Mouse (Mus musculus) neural tube, embryonic 12.5 days (tissue): Measurements from ENCODE around the gene Map7d1. TPM values are rescaled to one million over a fixed set of nuclear protein-coding genes. Genes with fewer than 3 reads are reported as not detected.
A peak's percentile ranks its signal among the peaks of the same experiment; 100 is the strongest.

ENCODE experiments used
- ATAC-seq: fragments of 200-750 bp; cut with Nextera tagmentation; 2 replicates; pipeline ENCODE4 v1.8.0; 2017; ENCODE audit warnings: low read depth, mild to moderate bottlenecking, moderate TSS enrichment, moderate library complexity; ENCODE audit not compliant: low FRiP score
- H3K27ac ChIP-seq: fragments of 300-500 bp; sonication (generic); 2 replicates; pipeline ENCODE4 v1.5.1; 2016
- H3K27me3 ChIP-seq: fragments of 300-500 bp; sonication (generic); replicated peaks from 2 replicates; pipeline ENCODE4 v1.6.1; 2016; ENCODE audit warnings: mild to moderate bottlenecking
- H3K36me3 ChIP-seq: fragments of 300-500 bp; sonication (generic); 2 replicates; pipeline ENCODE4 v1.6.1; 2016; ENCODE audit warnings: mild to moderate bottlenecking
- H3K4me1 ChIP-seq: fragments of 300-500 bp; sonication (generic); 2 replicates; pipeline ENCODE4 v1.6.1; 2016
- H3K4me2 ChIP-seq: fragments of 300-500 bp; sonication (generic); replicated peaks from 2 replicates; pipeline ENCODE4 v1.6.1; 2016; ENCODE audit warnings: mild to moderate bottlenecking
- H3K4me3 ChIP-seq: fragments of 300-500 bp; sonication (generic); 2 replicates; pipeline ENCODE4 v1.5.1; 2016
- H3K9ac ChIP-seq: fragments of 300-500 bp; sonication (generic); 2 replicates; pipeline ENCODE4 v1.6.1; 2016; ENCODE audit warnings: mild to moderate bottlenecking
- H3K9me3 ChIP-seq: fragments of 300-500 bp; sonication (generic); 2 replicates; pipeline ENCODE4 v1.6.1; 2016; ENCODE audit warnings: mild to moderate bottlenecking
- WGBS: fragments of 180-500 bp; shearing (Covaris S2); methylation state at CpG from one replicate; pipeline ENCODE4 v1.1.7; 2016; 5-methylcytosine and 5-hydroxymethylcytosine counted together
- polyA plus RNA-seq: library from polyadenylated mRNA; unstranded; fragments of >200 nt; fragmentation: Nextera tagmentation; extraction: Ambion mirVana; gene quantifications from 2 replicates; pipeline ENCODE4 v1.2.1, GENCODE M21; 2016

The Map7d1 gene
- 140 and 149 TPM in 2 replicates for polyA plus RNA-seq

DNA sequence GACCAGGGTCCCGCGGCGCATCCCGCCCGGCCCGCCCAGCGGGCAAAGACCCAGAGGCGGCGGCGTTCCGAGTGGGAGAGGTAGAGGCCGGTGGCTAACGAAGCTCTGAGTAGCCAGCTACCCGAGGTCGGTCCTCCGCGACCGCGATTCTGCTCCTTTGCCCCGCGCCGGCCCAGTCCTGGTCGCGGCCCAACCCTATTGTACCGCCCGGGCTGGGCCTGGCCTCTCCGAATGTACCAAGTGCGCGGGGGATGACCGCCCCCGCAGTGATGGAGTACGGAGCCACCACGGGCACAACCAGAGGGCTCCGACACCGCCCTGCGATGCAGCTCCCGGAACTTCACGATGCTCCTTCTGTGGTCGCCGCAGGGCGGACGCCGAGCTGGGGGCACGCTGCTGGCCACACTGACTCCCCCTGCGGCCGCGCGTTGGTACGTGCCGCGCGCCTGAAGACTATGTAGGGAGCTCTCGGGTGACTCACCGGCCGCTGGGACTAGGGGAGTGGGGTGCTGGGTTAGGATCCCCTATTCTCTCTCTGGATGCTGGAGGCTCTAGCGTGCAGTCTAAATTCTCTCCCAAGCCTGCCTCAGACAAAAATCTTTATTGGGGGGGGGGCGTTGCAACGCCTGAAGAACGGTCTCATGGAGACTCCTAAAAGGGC is at the start of gene Map7d1:
TSS of gene Map7d1 (minus strand) at position 213 of the 661 bp plus-strand sequence.
- under 1% methylated on average over 59 of the region's 59 CpGs for WGBS
- H3K27me3 ChIP-seq = no peaks in the 10 kb centered on the region
- H3K36me3 ChIP-seq = peaks cover 3% of the 10 kb centered on the region
- ATAC-seq = peak; percentile 79
- peak within 1 kb of the TSS; percentile 100 for H3K4me3 ChIP-seq
- H3K27ac ChIP-seq = peak within 1 kb of the TSS; percentile 87
- H3K9ac ChIP-seq = peak within 1 kb of the TSS; percentile 99
- H3K4me1 ChIP-seq = peaks cover 72% of the 10 kb centered on the region
- H3K9me3 ChIP-seq = no peaks in the 10 kb centered on the region
- H3K4me2 ChIP-seq = peak within 1 kb of the TSS; percentile 97

DNA sequence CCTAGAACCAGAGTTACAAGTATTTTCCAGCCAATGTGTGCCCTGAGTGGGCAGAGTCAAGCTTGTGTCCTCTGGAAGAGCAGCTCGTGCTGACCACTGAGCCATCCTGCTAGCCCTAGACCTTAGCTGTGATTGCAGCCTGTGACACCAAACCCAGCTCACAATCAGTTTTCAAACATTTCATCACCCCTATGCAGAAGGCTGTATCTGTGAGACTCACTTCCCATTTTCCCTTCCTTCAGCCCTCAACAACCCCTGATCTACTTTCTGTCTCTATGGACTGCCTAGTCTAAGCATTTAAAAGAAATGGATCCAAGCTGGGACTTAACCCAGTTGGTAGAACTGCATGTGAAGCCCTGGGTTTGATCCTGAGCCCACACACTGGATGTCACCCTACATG is 49.3 kb upstream of the Map7d1 start:
- ATAC-seq = no peak

DNA sequence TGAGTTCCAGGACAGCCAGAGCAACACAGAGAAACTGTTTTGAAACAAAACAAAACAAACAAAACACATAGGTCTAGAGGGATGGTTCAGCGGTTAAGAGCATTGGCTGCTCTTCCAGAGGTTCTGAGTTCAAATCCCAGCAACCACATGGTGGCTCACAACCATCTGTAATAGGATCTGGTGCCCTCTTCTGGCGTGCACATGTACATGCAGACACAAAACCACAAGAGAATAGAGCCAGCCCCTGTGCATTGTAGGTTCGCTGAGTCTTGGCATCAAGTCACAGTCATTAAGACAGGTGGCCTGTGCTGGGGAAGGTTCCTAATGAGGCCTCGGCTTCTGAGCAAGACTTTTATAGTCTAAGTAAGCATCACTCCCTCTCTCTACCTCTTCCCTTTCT is 47.7 kb upstream of the Map7d1 start:
- no peak overlapping the region for H3K9ac ChIP-seq
- no peak overlapping the region for H3K27ac ChIP-seq
- H3K4me2 ChIP-seq = no peak overlapping the region
- peaks cover 6% of the 10 kb centered on the region for H3K9me3 ChIP-seq
- ATAC-seq = no peak
- no peaks in the 10 kb centered on the region for H3K36me3 ChIP-seq
- WGBS = 60% methylated on average over 4 of the region's 4 CpGs
- H3K4me3 ChIP-seq = no peak overlapping the region
- peaks cover 42% of the 10 kb centered on the region for H3K27me3 ChIP-seq
- peaks cover 13% of the 10 kb centered on the region for H3K4me1 ChIP-seq

More for the DNA sequence above, 49.3 kb upstream of the Map7d1 start:
- H3K4me3 ChIP-seq = no peak overlapping the region
- no peak overlapping the region for H3K27ac ChIP-seq
- H3K4me2 ChIP-seq = no peak overlapping the region
- H3K27me3 ChIP-seq = peaks cover 29% of the 10 kb centered on the region
- H3K4me1 ChIP-seq = peaks cover 13% of the 10 kb centered on the region
- WGBS = 88% methylated on average over 1 of the region's 1 CpGs
- no peaks in the 10 kb centered on the region for H3K36me3 ChIP-seq
- peaks cover 6% of the 10 kb centered on the region for H3K9me3 ChIP-seq
- no peak overlapping the region for H3K9ac ChIP-seq

DNA sequence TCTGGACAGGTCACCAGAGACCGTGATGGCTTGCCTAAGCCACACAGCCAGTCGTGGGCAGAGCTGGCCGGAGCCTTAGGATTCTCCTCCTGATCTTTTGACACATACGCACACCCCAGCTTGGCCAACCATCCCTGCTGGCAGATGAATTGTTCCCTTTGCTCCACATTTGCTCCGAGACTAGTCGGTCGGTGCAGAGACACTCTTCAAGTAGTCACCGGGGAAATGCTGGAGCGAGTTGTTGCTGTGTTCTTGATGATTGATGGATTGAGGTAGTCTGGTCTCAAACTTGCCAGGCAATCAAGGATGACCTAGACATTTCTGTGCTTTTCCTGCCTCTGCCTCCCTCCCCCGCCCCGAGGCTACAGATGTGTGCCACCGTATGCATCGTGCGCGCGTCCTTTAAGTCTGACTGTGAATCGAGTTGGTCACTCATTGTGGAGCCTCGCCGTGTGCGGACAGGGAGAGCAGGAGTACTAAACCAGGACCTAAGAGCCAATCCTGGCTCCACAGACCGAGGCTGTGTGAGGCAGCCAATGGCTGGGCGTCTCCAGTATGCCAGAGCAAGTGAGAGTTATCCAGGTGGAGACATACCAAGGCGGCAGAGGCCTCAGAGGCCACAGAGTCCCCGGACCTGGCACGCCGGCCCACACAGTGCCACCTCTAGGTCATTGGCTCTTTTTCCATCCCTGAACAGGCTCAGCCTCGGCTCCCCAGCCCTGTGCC is 45.6 kb upstream of the Map7d1 start:
- H3K27ac ChIP-seq = no peak overlapping the region
- 2% methylated on average over 27 of the region's 27 CpGs for WGBS
- peaks cover 63% of the 10 kb centered on the region for H3K27me3 ChIP-seq
- no peaks in the 10 kb centered on the region for H3K36me3 ChIP-seq
- no peak overlapping the region for H3K9ac ChIP-seq
- peak overlapping the region; percentile 56 for H3K4me2 ChIP-seq
- H3K4me1 ChIP-seq = peaks cover 21% of the 10 kb centered on the region
- no peak for ATAC-seq
- H3K9me3 ChIP-seq = peaks cover 6% of the 10 kb centered on the region
- H3K4me3 ChIP-seq = peak overlapping the region; percentile 28

DNA sequence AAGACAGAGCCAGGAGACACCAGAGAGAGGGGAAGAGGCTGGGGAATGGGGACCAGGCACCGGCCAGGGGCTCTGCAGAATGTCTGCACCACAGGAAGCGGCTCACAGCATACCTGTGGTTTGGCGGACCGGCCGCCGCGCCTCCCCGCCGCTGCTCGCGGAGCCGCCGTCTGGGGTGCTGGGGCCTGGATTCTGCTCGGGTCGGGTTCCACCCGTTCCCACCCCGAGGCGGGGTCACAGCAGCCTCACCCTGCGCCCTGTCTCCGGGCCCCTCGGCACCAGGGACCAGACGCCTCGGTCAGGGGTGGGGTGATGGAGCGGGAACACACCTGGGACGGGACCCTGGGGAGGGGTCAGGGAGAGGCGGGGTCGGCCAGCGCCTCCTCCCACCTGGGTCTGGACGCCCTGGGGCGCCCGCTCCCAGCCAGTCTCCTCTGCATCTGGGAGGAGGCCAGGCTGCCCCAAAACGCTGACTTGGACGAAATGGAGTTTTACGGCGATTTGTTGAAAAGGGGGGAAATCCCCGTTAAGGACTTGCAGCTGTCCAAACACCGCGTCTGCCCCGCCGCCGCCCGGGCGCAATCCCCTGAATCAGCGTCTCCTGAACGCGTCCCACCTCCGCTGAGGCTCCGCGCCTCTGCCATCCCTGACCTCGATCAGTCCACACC is 44.9 kb upstream of the Map7d1 start:
- Histone ChIP-seq H3K36me3 (no peaks in the 10 kb centered on the region), H3K4me2 (peak overlapping the region; percentile 56), H3K4me3 (peak overlapping the region; percentile 28), H3K27me3 (peaks cover 70% of the 10 kb centered on the region), H3K27ac (no peak overlapping the region), H3K4me1 (peaks cover 26% of the 10 kb centered on the region), H3K9ac (no peak overlapping the region; the same call in 1 of the 2 replicates), H3K9me3 (peaks cover 4% of the 10 kb centered on the region)
- no peak for ATAC-seq
- WGBS = under 1% methylated on average over 50 of the region's 50 CpGs

DNA sequence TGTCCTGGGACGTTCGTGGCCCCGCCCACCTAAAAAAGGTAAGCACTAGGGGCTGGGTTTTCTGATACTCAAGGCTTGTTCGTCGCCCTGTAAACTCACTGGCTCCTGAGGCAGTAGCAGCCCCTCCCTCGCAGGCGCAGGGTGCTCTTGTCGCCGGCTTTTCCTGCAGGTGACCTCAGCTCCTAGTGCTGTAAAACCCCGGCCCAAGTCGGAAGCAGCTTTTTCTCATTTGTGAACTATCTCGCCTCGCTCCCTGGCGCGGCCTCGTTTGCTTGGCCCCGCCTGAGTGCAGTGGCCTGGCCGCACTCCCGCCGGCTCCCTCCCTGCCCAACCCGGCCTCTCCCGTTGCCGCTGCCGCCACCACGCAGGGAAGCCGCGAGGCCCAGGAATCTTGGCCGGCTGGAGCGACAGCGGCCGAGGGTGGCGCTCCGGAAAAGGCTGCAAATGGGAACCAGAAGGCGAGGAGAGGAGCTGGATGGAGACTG is 40.5 kb upstream of the Map7d1 start:
- H3K27ac ChIP-seq = no peak overlapping the region
- H3K4me2 ChIP-seq = peak overlapping the region; percentile 70
- no peak for ATAC-seq
- H3K9ac ChIP-seq = peak overlapping the region; percentile 54
- no peaks in the 10 kb centered on the region for H3K36me3 ChIP-seq
- peak overlapping the region; percentile 23; the same call in 1 of the 2 replicates for H3K4me3 ChIP-seq
- no peaks in the 10 kb centered on the region for H3K9me3 ChIP-seq
- WGBS = under 1% methylated on average over 34 of the region's 34 CpGs
- H3K4me1 ChIP-seq = peaks cover 23% of the 10 kb centered on the region
- peaks cover 70% of the 10 kb centered on the region for H3K27me3 ChIP-seq

DNA sequence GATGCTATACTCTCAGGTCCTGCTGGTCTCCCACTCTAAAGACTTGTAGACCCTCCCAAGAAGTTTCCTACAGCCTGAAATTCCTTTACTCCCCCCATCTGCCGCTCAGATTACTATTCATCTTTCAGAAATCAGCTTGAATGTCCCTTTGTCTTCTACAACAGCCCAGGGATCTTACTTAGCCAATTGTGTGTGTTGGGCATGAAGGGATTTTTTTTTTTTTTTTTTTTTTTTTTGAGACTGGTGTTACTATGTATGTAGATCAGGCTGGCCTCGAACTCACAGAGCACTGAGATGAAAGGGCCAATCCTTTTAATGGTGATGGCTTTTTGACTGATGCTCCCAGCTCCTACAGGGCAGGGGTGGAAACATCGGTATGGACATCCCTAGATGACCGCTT is 39.8 kb upstream of the Map7d1 start:
- Histone ChIP-seq H3K27me3 (peaks cover 63% of the 10 kb centered on the region), H3K36me3 (no peaks in the 10 kb centered on the region), H3K27ac (no peak overlapping the region), H3K4me2 (no peak overlapping the region; the same call in 1 of the 2 replicates), H3K4me1 (peaks cover 16% of the 10 kb centered on the region), H3K9ac (no peak overlapping the region), H3K4me3 (no peak overlapping the region), H3K9me3 (no peaks in the 10 kb centered on the region)
- no peak for ATAC-seq
- 36% methylated on average over 4 of the region's 4 CpGs for WGBS

DNA sequence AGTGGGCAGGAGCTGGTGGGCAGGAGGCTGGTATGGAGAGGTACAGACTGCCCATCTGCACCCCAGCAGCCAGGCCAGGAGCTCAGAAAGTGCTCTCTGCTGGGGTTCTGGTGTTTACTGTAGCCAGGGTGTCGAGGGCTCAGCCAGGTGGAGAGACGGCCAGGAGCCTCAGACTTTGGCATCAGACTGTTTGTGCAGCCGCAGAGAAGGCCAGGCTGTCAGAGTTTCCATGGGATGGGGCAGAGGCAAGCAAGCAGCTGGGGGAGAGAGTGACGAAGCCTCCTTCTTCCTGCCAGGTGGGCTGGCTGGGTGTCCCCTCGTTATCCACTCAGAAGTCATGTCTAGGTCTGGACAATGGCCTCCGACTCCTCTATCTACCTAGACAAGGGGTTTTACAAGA is 39.0 kb upstream of the Map7d1 start:
- ATAC-seq = no peak
- WGBS = 73% methylated on average over 6 of the region's 6 CpGs
- Histone ChIP-seq H3K9ac (no peak overlapping the region), H3K36me3 (no peaks in the 10 kb centered on the region), H3K4me2 (no peak overlapping the region), H3K4me1 (peaks cover 13% of the 10 kb centered on the region), H3K9me3 (no peaks in the 10 kb centered on the region), H3K27ac (no peak overlapping the region), H3K4me3 (no peak overlapping the region), H3K27me3 (peaks cover 55% of the 10 kb centered on the region)

DNA sequence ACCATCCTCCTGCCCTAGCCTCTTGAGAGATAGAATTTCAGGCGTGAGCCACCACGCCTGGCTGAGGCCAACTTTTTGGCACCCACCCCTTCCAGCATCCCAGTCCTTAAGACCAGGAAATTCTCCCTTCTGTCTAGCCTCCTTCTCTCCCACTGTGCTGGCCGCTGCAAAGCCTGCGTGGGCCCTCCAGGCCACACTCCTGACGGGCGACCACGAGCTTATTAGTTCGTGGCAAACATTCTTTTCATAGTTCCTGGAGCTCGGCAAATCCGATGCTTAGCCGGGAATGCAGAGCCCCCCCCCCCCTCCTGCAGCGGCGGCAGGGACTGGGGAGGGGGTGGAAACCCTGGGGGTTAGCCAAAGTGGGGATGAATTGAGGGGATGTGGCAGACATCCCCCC is 35.1 kb upstream of the Map7d1 start:
- WGBS = 50% methylated on average over 13 of the region's 13 CpGs
- no peak for ATAC-seq
- H3K27me3 ChIP-seq = peaks cover 54% of the 10 kb centered on the region

DNA sequence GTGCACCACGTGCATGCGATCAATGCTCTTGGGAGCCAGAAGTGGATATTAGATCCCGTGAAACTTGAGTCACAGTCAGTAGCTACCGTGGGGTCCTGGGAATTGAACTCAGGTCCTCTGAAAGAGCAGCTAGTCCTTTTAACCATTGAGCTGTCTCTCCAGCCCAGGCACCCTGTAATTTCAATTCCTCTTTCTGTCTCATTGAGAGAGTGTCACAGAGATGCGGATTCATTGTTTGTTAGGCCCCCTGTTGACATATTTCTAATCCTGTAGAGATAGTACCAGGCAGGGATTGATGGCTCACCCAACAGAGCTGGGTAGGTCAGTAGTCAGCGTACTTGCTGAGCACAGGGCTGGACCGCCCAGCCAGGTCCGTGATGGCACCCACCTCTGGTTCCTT is 34.2 kb upstream of the Map7d1 start:
- Histone ChIP-seq H3K4me1 (peaks cover 8% of the 10 kb centered on the region; the same call in 1 of the 2 replicates), H3K27ac (no peak overlapping the region), H3K36me3 (no peaks in the 10 kb centered on the region), H3K9me3 (peaks cover 6% of the 10 kb centered on the region; the same call in 1 of the 2 replicates), H3K4me3 (no peak overlapping the region), H3K27me3 (peaks cover 53% of the 10 kb centered on the region), H3K9ac (no peak overlapping the region), H3K4me2 (no peak overlapping the region)
- ATAC-seq = no peak
- WGBS = 90% methylated on average over 8 of the region's 8 CpGs

More for the DNA sequence above, 35.1 kb upstream of the Map7d1 start:
- no peak overlapping the region for H3K4me3 ChIP-seq
- H3K4me2 ChIP-seq = no peak overlapping the region
- no peak overlapping the region for H3K27ac ChIP-seq
- H3K9ac ChIP-seq = no peak overlapping the region
- 0 out of 2 replicates have a peak, but pooled peaks cover under 1% of the 10 kb centered on the region for H3K9me3 ChIP-seq
- peaks cover 7% of the 10 kb centered on the region; the same call in 1 of the 2 replicates for H3K4me1 ChIP-seq
- no peaks in the 10 kb centered on the region for H3K36me3 ChIP-seq

DNA sequence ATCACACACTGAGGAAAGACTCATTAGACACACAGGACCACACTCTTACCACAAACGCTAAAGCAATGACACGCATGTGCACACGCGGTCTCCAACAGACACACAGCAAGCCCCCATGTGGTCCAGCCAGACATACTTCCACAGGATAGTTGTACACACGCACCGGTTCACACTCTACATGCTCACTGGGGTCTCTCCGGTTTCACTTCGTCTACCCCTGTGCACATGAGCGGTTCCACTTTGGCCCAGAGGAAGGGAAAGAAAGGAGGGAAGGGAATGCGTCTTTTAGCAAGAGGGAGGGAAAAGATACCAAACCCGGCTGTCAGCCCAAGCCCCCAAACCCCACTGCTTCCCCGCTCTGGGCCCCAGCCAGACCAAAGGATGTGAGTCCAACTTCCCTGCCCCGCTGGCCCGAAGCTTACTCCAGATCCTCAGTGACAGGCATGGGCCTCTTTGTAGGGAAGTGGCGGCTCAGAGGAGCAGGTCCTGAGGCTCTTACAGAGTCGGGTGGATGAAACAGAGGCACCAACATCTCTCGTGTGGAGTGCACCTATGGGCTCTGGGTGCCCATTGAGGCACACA is 32.0 kb upstream of the Map7d1 start:
- H3K4me2 ChIP-seq = peak overlapping the region; percentile 16; the same call in 1 of the 2 replicates
- WGBS = 42% methylated on average over 17 of the region's 17 CpGs

More for the DNA sequence above, 32.0 kb upstream of the Map7d1 start:
- Histone ChIP-seq H3K9ac (no peak overlapping the region), H3K4me3 (no peak overlapping the region), H3K4me1 (peaks cover 8% of the 10 kb centered on the region; the same call in 1 of the 2 replicates), H3K27me3 (peaks cover 56% of the 10 kb centered on the region), H3K27ac (no peak overlapping the region), H3K9me3 (peaks cover 6% of the 10 kb centered on the region; the same call in 1 of the 2 replicates), H3K36me3 (no peaks in the 10 kb centered on the region)
- no peak for ATAC-seq
